Mouse (Mus musculus) limb, embryonic 12.5 days (tissue): ENCODE data around the gene Lrrtm3. TPM values are rescaled to one million over a fixed set of nuclear protein-coding genes. Genes with fewer than 3 reads are reported as not detected.

Experiments
- ATAC-seq: fragments of 200-750 bp; cut with Nextera tagmentation; 2 replicates; pipeline ENCODE4 v1.8.0; 2017; ENCODE audit warnings: low read depth, moderate TSS enrichment; ENCODE audit not compliant: insufficient number of reproducible peaks, insufficient read depth, low FRiP score, low TSS enrichment
- H3K27ac ChIP-seq: fragments of 300-500 bp; sonication (generic); 2 replicates; pipeline ENCODE4 v1.5.1; 2016; ENCODE audit warnings: mild to moderate bottlenecking, moderate library complexity
- H3K27me3 ChIP-seq: fragments of 300-500 bp; sonication (generic); 2 replicates; pipeline ENCODE4 v1.6.1; 2016; ENCODE audit warnings: mild to moderate bottlenecking, moderate library complexity
- H3K36me3 ChIP-seq: fragments of 300-500 bp; sonication (generic); 2 replicates; pipeline ENCODE4 v1.6.1; 2016; ENCODE audit warnings: mild to moderate bottlenecking, moderate library complexity
- H3K4me1 ChIP-seq: fragments of 300-500 bp; sonication (generic); replicated peaks from 2 replicates; pipeline ENCODE4 v1.6.1; 2016
- H3K4me2 ChIP-seq: fragments of 300-500 bp; sonication (generic); 2 replicates; pipeline ENCODE4 v1.6.1; 2016; ENCODE audit warnings: mild to moderate bottlenecking, moderate library complexity
- H3K4me3 ChIP-seq: fragments of 300-500 bp; sonication (generic); replicated peaks from 2 replicates; pipeline ENCODE4 v1.5.1; 2016; ENCODE audit warnings: mild to moderate bottlenecking
- H3K9ac ChIP-seq: fragments of 300-500 bp; sonication (generic); replicated peaks from 2 replicates; pipeline ENCODE4 v1.6.1; 2016; ENCODE audit warnings: mild to moderate bottlenecking, moderate library complexity
- H3K9me3 ChIP-seq: fragments of 300-500 bp; sonication (generic); 2 replicates; pipeline ENCODE4 v1.6.1; 2016; ENCODE audit warnings: mild to moderate bottlenecking, moderate library complexity
- WGBS: fragments of 180-500 bp; shearing (Covaris S2); methylation state at CpG from one replicate; pipeline ENCODE4 v1.1.7; 2016; 5-methylcytosine and 5-hydroxymethylcytosine counted together
- polyA plus RNA-seq: library from polyadenylated mRNA; unstranded; fragments of >200 nt; fragmentation: Nextera tagmentation; extraction: Ambion mirVana; gene quantifications from 2 replicates; pipeline ENCODE4 v1.2.1, GENCODE M21; 2016

Lrrtm3 gene
- polyA plus RNA-seq, 1 experiment from 2014 or later = 1.1 TPM

DNA sequence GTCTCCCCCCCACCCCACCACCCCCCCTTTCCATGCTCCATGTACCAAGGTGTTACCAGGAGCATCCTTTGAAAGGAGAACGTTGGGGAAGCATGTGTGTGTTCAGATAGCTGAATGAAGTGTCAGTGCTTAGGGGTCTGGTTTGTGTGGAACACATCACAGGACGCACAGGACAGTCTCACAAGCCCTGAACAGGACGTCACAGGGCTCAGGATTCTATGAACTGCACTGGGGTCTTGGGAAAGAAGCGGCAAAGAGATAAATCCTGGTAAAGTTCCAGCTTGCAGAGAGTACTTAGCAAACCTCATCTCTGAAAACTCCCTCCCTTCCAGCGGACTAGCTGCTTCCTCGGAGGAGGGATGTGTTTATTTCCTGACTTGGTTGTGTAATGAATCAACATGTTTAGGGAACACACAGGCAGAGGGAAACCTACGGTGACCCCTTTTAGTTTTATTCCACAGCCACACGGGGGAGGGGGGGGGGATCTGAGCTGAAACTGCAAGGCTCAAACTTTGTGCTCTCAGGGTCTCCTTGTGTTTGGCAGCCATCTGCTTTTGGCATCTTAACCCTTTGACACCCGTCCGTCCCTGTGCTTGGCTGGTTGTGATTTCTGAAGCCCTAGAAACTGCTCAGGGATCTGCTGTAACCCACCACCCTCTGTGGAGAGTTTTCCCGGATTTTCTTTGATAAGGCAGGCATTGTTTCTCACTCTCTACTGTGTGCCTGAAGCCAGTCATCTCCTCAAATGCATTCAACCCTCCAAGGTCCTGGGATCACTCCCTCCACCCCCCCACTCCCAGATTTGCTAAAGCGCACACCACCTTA lies 3.3 kb downstream of the Lrrtm3 start:
- Histone ChIP-seq H3K27me3 (peaks cover 65% of the 10 kb centered on the region), H3K36me3 (no peaks in the 10 kb centered on the region), H3K27ac (no peak overlapping the region), H3K9ac (no peak overlapping the region), H3K9me3 (no peaks in the 10 kb centered on the region), H3K4me1 (peaks cover 21% of the 10 kb centered on the region), H3K4me2 (peak overlapping the region; percentile 71), H3K4me3 (peak overlapping the region; percentile 40)
- WGBS = 3% methylated on average over 12 of the region's 12 CpGs
- ATAC-seq = no peak

GRCm38 (mm10) chr10:64086183-64086566 lies 3.9 kb downstream of the Lrrtm3 start:
- H3K4me3 ChIP-seq = no peak overlapping the region
- H3K9me3 ChIP-seq = no peaks in the 10 kb centered on the region
- H3K27me3 ChIP-seq = peaks cover 63% of the 10 kb centered on the region
- ATAC-seq = no peak
- no peak overlapping the region for H3K9ac ChIP-seq
- peak overlapping the region; percentile 71; the same call in 1 of the 2 replicates for H3K4me2 ChIP-seq
- H3K4me1 ChIP-seq = peaks cover 21% of the 10 kb centered on the region
- no peak overlapping the region for H3K27ac ChIP-seq
- H3K36me3 ChIP-seq = no peaks in the 10 kb centered on the region
- 59% methylated on average over 16 of the region's 16 CpGs for WGBS

- peaks cover 21% of the 10 kb centered on the region for H3K4me1 ChIP-seq
- no peak overlapping the region for H3K4me2 ChIP-seq
- peaks cover 54% of the 10 kb centered on the region for H3K27me3 ChIP-seq
Observed at GRCm38 (mm10) chr10:64084465-64084864, 5.6 kb downstream of the Lrrtm3 start.

DNA sequence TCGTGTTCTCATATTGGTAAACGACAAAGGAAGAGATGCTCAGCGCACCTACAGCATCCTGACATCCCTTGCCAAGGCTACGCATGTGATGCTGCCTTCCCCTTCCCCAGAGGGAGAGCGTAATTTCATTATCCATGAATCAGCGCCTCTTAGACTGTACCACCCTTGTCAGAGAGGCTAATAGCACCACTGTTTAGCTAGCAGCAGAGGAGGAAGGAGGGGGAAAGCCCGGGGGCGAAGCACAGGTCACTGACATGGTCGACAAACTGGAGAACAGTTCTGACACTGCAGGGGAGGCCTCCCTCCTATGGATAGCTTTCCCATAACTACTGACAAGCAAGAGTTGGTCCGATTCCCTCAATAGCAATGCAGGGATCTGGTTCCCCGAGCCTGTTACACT lies 6.3 kb downstream of the Lrrtm3 start:
- Histone ChIP-seq H3K9me3 (no peaks in the 10 kb centered on the region), H3K27ac (no peak overlapping the region), H3K9ac (no peak overlapping the region), H3K27me3 (peaks cover 49% of the 10 kb centered on the region), H3K4me2 (no peak overlapping the region), H3K4me1 (peaks cover 21% of the 10 kb centered on the region), H3K4me3 (no peak overlapping the region), H3K36me3 (no peaks in the 10 kb centered on the region)
- 68% methylated on average over 11 of the region's 11 CpGs for WGBS
- ATAC-seq = no peak

More at GRCm38 (mm10) chr10:64084465-64084864, 5.6 kb downstream of the Lrrtm3 start:
- ATAC-seq = no peak
- no peak overlapping the region for H3K27ac ChIP-seq
- H3K36me3 ChIP-seq = no peaks in the 10 kb centered on the region
- WGBS = 43% methylated on average over 4 of the region's 4 CpGs
- H3K9me3 ChIP-seq = no peaks in the 10 kb centered on the region
- no peak overlapping the region for H3K4me3 ChIP-seq
- H3K9ac ChIP-seq = no peak overlapping the region

DNA sequence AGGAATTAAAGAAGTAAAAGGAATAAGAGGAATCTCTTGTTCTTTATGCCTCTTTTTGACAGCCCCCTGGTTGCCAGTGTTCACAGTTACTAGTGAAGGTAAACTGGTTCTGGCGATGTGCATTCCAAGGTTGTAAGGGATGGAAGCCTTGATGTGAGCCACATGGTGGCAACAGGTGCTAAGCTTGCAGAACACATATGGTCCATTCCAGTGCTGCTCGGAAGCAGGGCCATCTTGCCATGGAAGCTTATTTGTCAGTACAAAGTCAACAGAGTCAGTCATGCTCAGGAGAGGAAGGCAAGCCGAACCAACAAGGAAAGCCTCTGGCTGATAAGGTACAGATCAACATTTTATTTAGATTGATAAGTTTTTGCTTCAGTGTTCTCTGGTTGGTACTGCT lies 7.7 kb downstream of the Lrrtm3 start:
- no peak for ATAC-seq

GRCm38 (mm10) chr10:64076410-64077052 lies 13.5 kb downstream of the Lrrtm3 start:
- no peaks in the 10 kb centered on the region for H3K9me3 ChIP-seq
- H3K4me1 ChIP-seq = no peaks in the 10 kb centered on the region
- 63% methylated on average over 10 of the region's 10 CpGs for WGBS
- H3K9ac ChIP-seq = no peak overlapping the region
- H3K4me2 ChIP-seq = no peak overlapping the region
- H3K4me3 ChIP-seq = no peak overlapping the region
- peaks cover 15% of the 10 kb centered on the region; the same call in 1 of the 2 replicates for H3K27me3 ChIP-seq
- no peak for ATAC-seq
- H3K36me3 ChIP-seq = no peaks in the 10 kb centered on the region
- H3K27ac ChIP-seq = no peak overlapping the region

More for the DNA sequence above, 7.7 kb downstream of the Lrrtm3 start:
- H3K4me1 ChIP-seq = peaks cover 10% of the 10 kb centered on the region
- no peak overlapping the region for H3K4me2 ChIP-seq
- no peak overlapping the region for H3K4me3 ChIP-seq
- no peaks in the 10 kb centered on the region for H3K9me3 ChIP-seq
- H3K27me3 ChIP-seq = peaks cover 39% of the 10 kb centered on the region
- no peak overlapping the region for H3K27ac ChIP-seq
- no peaks in the 10 kb centered on the region for H3K36me3 ChIP-seq
- 67% methylated on average over 3 of the region's 3 CpGs for WGBS
- no peak overlapping the region for H3K9ac ChIP-seq

DNA sequence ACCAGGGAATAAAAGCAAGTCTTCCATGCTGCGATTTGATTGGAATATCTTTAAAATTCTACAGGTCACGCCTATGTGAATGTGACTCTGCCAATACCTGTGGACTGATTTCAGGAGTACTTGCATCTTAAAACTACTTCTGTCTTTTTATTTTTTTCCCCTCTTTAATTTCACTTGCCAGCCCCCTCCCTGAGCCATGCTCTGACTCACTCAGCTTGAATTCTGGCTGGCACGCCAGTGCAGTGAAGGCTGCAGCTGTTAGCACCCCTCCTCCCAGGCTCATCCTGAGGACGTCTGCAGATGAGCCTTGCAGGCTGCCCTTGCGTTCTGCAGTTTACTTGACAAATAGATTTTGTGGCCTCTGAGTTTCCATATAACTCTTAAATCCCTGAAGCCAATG lies 14.1 kb downstream of the Lrrtm3 start:
- WGBS = 33% methylated on average over 5 of the region's 5 CpGs
- no peaks in the 10 kb centered on the region for H3K36me3 ChIP-seq
- H3K4me2 ChIP-seq = no peak overlapping the region
- no peaks in the 10 kb centered on the region for H3K9me3 ChIP-seq
- no peak overlapping the region for H3K9ac ChIP-seq
- no peak overlapping the region for H3K27ac ChIP-seq
- no peak overlapping the region for H3K4me3 ChIP-seq
- H3K4me1 ChIP-seq = no peaks in the 10 kb centered on the region
- ATAC-seq = no peak
- peaks cover 13% of the 10 kb centered on the region; the same call in 1 of the 2 replicates for H3K27me3 ChIP-seq

GRCm38 (mm10) chr10:64063704-64064103 lies 26.4 kb downstream of the Lrrtm3 start:
- WGBS = 91% methylated on average over 9 of the region's 9 CpGs
- Histone ChIP-seq H3K27ac (no peak overlapping the region), H3K27me3 (no peaks in the 10 kb centered on the region), H3K9me3 (no peaks in the 10 kb centered on the region), H3K9ac (no peak overlapping the region), H3K36me3 (no peaks in the 10 kb centered on the region), H3K4me2 (no peak overlapping the region), H3K4me3 (no peak overlapping the region), H3K4me1 (no peaks in the 10 kb centered on the region)
- ATAC-seq = no peak

DNA sequence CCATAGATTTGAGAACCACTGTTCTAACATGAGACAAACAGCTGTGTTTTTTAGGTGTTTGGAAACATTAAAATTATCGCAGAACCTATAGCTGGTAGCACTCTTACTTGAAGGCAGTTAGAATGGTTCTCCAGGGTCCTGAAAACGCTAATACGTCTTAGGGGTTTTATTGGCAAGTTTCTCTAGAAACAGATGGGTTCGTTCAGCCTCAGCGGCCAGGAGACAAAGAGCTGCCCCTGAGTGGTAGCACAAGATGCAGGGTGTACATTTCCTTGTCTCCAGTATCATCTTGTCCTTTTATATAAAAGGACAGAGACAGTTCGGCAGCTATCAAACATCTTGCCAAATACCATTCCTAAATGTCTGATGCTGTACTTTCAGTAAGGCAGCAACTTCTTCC lies 40.1 kb downstream of the Lrrtm3 start:
- ATAC-seq = no peak
- Histone ChIP-seq H3K9me3 (no peaks in the 10 kb centered on the region), H3K27ac (no peak overlapping the region), H3K9ac (no peak overlapping the region), H3K4me3 (no peak overlapping the region), H3K27me3 (no peaks in the 10 kb centered on the region), H3K36me3 (no peaks in the 10 kb centered on the region), H3K4me1 (no peaks in the 10 kb centered on the region), H3K4me2 (no peak overlapping the region)
- 68% methylated on average over 6 of the region's 6 CpGs for WGBS

DNA sequence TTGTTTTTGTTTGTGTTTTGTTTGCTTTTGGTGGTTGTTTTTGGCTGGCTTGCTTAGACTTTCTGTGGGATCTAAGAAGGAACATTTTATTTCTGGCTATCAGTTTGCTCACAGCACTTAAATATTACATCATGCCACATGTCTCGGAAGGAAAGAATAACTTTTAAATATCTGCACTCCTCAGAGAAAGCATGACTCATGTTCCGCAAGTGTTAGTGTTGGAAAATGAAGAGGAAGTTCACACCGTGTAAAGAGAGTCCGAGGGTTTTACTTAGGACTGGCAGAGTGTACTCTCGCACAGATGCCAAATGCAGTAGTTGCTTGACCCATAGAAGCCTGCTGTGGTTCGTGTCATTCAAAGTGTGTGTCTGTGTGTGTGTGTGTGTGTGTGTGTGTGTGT lies 40.9 kb downstream of the Lrrtm3 start:
- H3K4me3 ChIP-seq = no peak overlapping the region
- no peak overlapping the region for H3K27ac ChIP-seq
- no peaks in the 10 kb centered on the region for H3K9me3 ChIP-seq
- no peak for ATAC-seq
- H3K9ac ChIP-seq = no peak overlapping the region
- H3K4me2 ChIP-seq = no peak overlapping the region
- no peaks in the 10 kb centered on the region for H3K36me3 ChIP-seq
- H3K27me3 ChIP-seq = no peaks in the 10 kb centered on the region
- H3K4me1 ChIP-seq = no peaks in the 10 kb centered on the region
- WGBS = 85% methylated on average over 6 of the region's 6 CpGs

DNA sequence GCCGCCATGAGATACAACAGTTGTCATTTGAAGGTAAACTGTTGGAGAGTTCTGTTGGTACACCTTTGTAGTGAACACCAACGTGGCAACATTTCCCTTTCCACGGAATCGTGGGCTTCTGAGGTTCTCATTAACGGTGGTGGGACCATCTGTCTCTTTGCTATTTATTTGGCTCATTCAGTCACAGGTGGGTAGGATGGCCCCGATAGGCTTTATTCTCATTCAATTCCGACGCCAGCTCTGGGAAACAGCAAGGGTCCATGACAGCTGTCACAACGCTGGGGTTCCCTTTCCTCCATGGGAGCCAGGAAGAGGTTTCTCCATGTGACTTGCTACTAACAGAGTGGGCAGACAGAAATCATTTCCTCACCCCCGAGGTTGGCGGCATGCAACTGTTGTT lies 48.2 kb downstream of the Lrrtm3 start:
- no peaks in the 10 kb centered on the region for H3K36me3 ChIP-seq
- WGBS = 87% methylated on average over 11 of the region's 11 CpGs

More for the DNA sequence above, 48.2 kb downstream of the Lrrtm3 start:
- no peak overlapping the region for H3K4me3 ChIP-seq
- H3K27ac ChIP-seq = no peak overlapping the region
- H3K4me1 ChIP-seq = no peaks in the 10 kb centered on the region; the same call in 1 of the 2 replicates
- no peak for ATAC-seq
- no peak overlapping the region for H3K9ac ChIP-seq
- H3K4me2 ChIP-seq = no peak overlapping the region
- H3K9me3 ChIP-seq = no peaks in the 10 kb centered on the region
- H3K27me3 ChIP-seq = no peaks in the 10 kb centered on the region
